Mouse (Mus musculus) heart, adult 18-20 months (tissue): ENCODE data around the gene Sccpdh. TPM values are rescaled to one million over a fixed set of nuclear protein-coding genes. Genes with fewer than 3 reads are reported as not detected.
A peak's percentile ranks its signal among the peaks of the same experiment; 100 is the strongest.
"Not testable (repeated sequence)": the region's sequence is repeated elsewhere in the genome, so short reads cannot be mapped to it uniquely, and the experiment has no call there.

Experiments
- DNase-seq, 2 experiments: peaks; one replicate each; pipeline ENCODE4 v3.0.0; 2021 to 2022; ENCODE audit warnings: mixed read lengths in 1 of 2
- long read RNA-seq, 2 experiments: library from polyadenylated mRNA; stranded (forward); transcript quantifications; one replicate each; pipeline ENCODE4 v2.0.0; 2021
- total RNA-seq, 2 experiments: library from RNA; stranded (reverse); gene quantifications; 2 replicates each; pipeline ENCODE4 v1.2.3; 2021

Sccpdh gene
- 10 to 100 TPM; 53.2 to 62.1 TPM for total RNA-seq
- long read RNA-seq, experiment 1, transcript Sccpdh-201 (12 exons, 1,948 nt) = major isoform, 68 of 72 reads
- long read RNA-seq, experiment 1, partial matches to known transcripts = 1 of 72 reads
- long read RNA-seq, experiment 1, other reads (novel, unspliced or antisense) = 3 of 72 reads
- long read RNA-seq, experiment 2, transcript Sccpdh-201 (12 exons, 1,948 nt) = major isoform, 35 of 39 reads
- long read RNA-seq, experiment 2, partial matches to known transcripts = 2 of 39 reads
- long read RNA-seq, experiment 2, other reads (novel, unspliced or antisense) = 2 of 39 reads

GRCm38 (mm10) chr1:179668013-179668805, at the start of gene Sccpdh:
TSS of gene Sccpdh (plus strand) at chr1:179668210.
- DNase-seq = peak; percentile 91 to 93

- no peak for DNase-seq
Observed at GRCm38 (mm10) chr1:179622665-179623064, 45.3 kb upstream of the Sccpdh start.

GRCm38 (mm10) chr1:179623657-179624056, 44.4 kb upstream of the Sccpdh start:
- peak; percentile 29 to 68 for DNase-seq

GRCm38 (mm10) chr1:179624354-179624753, 43.7 kb upstream of the Sccpdh start:
- peak; percentile 36 to 79 for DNase-seq

GRCm38 (mm10) chr1:179627855-179628254, 40.2 kb upstream of the Sccpdh start:
- DNase-seq = no peak

GRCm38 (mm10) chr1:179628438-179629106, 39.4 kb upstream of the Sccpdh start:
- DNase-seq = no peak

GRCm38 (mm10) chr1:179629276-179629675, 38.7 kb upstream of the Sccpdh start:
- no peak for DNase-seq

- no peak for DNase-seq
Observed at GRCm38 (mm10) chr1:179632746-179633413, 35.1 kb upstream of the Sccpdh start.

- DNase-seq = peak in 1 of 2 experiments; percentile 56
Observed at GRCm38 (mm10) chr1:179633414-179633752, 34.6 kb upstream of the Sccpdh start.

- DNase-seq = no peak
Observed at GRCm38 (mm10) chr1:179634159-179634558, 33.9 kb upstream of the Sccpdh start.

GRCm38 (mm10) chr1:179642726-179643125, 25.3 kb upstream of the Sccpdh start:
- no peak for DNase-seq

- DNase-seq = peak in 1 of 2 experiments; percentile 37
Observed at GRCm38 (mm10) chr1:179644151-179644550, 23.9 kb upstream of the Sccpdh start.

- peak; percentile 79 to 88 for DNase-seq
Observed at GRCm38 (mm10) chr1:179645101-179645979, 22.7 kb upstream of the Sccpdh start.

GRCm38 (mm10) chr1:179645980-179646268, 22.1 kb upstream of the Sccpdh start:
- no peak for DNase-seq

- DNase-seq = not testable (repeated sequence)
Observed at GRCm38 (mm10) chr1:179648678-179649077, 19.3 kb upstream of the Sccpdh start.

GRCm38 (mm10) chr1:179649324-179649723, 18.7 kb upstream of the Sccpdh start:
- no peak for DNase-seq

- DNase-seq = peak in 1 of 2 experiments; percentile 22
Observed at GRCm38 (mm10) chr1:179650284-179650683, 17.7 kb upstream of the Sccpdh start.

GRCm38 (mm10) chr1:179651224-179651623, 16.8 kb upstream of the Sccpdh start:
- DNase-seq = no peak

GRCm38 (mm10) chr1:179663065-179663464, 4.9 kb upstream of the Sccpdh start:
- no peak for DNase-seq

GRCm38 (mm10) chr1:179664309-179664930, 3.6 kb upstream of the Sccpdh start:
- no peak for DNase-seq

- DNase-seq = no peak
Observed at GRCm38 (mm10) chr1:179666971-179667370, 1.0 kb upstream of the Sccpdh start.
